Comparison of ENCODE assay signal across 9 mouse cellular contexts in the genomic region with DNA sequence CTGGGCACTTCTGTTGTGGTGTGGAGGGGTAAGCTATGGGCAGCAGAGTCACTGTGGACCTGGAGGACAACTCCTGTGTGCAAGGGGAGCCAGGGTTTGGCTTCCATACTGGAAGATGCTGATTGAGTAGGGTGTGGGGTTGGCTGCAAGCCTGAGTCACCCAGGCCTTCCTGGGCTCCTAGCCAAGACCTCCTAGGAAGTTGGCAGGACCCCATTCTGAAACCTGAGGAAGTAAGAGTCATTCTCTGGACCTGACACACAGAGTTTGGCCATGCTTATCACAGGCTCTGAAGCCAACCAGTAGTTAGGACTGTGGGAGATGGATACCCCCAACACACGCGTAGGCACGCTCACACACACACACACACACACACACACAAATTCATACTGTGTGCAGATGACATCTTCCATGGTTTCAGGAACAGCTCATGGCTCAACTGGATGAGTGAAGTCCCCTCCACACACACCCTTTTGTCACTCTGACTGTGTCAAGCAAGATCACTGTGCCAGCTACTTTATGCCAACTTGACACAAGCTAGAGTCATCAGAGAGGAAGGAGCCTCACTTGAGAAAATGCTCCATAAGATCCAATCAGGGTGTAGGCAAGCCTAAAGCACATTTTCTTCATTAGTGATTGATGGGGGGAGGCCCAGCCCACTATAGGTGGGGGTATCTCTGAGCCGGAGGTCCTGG. TPM values are rescaled to one million over a fixed set of nuclear protein-coding genes. Genes with fewer than 3 reads are reported as not detected.
A peak's percentile ranks its signal among the peaks of the same experiment; 100 is the strongest.
DNase-seq lines count a peak whose midpoint lies in the region; ATAC-seq and TF ChIP-seq lines count a peak whose summit lies in the region.
"Had no signal": no experiment of that assay in that cellular context is flagged by ENCODE, and none has a peak within 500 bp of the region (broad histone marks: within the 10 kb centered on the region; RNA-seq: fewer than 3 reads in every experiment).

No protein-coding gene starts in this region.

- H3K4me1 ChIP-seq in hindbrain, embryonic 15.5 days (replicated peaks), result no peaks in the 10 kb centered on the region
- H3K4me1 ChIP-seq in hindbrain, embryonic 10.5 days (replicated peaks), result no peaks in the 10 kb centered on the region
- H3K4me1 ChIP-seq in embryonic facial prominence, embryonic 14.5 days (ENCODE audit: control insufficient read depth, insufficient read depth, low read length), result no peaks in the 10 kb centered on the region
- H3K4me1 ChIP-seq in stomach, postnatal 0 days (replicated peaks; ENCODE audit: control insufficient read depth, insufficient read depth), result 0 out of 2 replicates have a peak, but pooled peaks cover 2% of the 10 kb centered on the region
- no peaks in the 10 kb centered on the region for H3K4me1 ChIP-seq in forebrain, embryonic 10.5 days
- H3K4me1 ChIP-seq in midbrain, embryonic 10.5 days, result peaks cover under 1% of the 10 kb centered on the region; the same call in 1 of the 2 replicates

- 0 out of 2 replicates have a peak, but pooled peaks cover 3% of the 10 kb centered on the region for H3K27me3 ChIP-seq in hindbrain, embryonic 15.5 days
- H3K27me3 ChIP-seq in hindbrain, embryonic 10.5 days (ENCODE audit: insufficient read depth, poor library complexity, severe bottlenecking), result peaks cover 5% of the 10 kb centered on the region; the same call in 1 of the 2 replicates
- no peaks in the 10 kb centered on the region for H3K27me3 ChIP-seq in embryonic facial prominence, embryonic 14.5 days (replicated peaks; ENCODE audit: control insufficient read depth, insufficient read depth, low read length)
- H3K27me3 ChIP-seq in stomach, postnatal 0 days (ENCODE audit: control insufficient read depth, insufficient read depth, low read length), result no peaks in the 10 kb centered on the region
- peaks cover 9% of the 10 kb centered on the region for H3K27me3 ChIP-seq in forebrain, embryonic 10.5 days (ENCODE audit: poor library complexity, severe bottlenecking)
- peaks cover 11% of the 10 kb centered on the region for H3K27me3 ChIP-seq in midbrain, embryonic 10.5 days (ENCODE audit: low read depth, poor library complexity, severe bottlenecking)

- 87% methylated on average over 4 of the region's 4 CpGs for WGBS in hindbrain, embryonic 15.5 days
- WGBS in hindbrain, embryonic 10.5 days, result 96% methylated on average over 4 of the region's 4 CpGs
- WGBS in embryonic facial prominence, embryonic 14.5 days, result 97% methylated on average over 4 of the region's 4 CpGs
- 83% methylated on average over 4 of the region's 4 CpGs for WGBS in stomach, postnatal 0 days
- 95% methylated on average over 4 of the region's 4 CpGs for WGBS in forebrain, embryonic 10.5 days
- WGBS in midbrain, embryonic 10.5 days, result 90% methylated on average over 4 of the region's 4 CpGs

- no peaks in the 10 kb centered on the region for H3K36me3 ChIP-seq in hindbrain, embryonic 15.5 days
- H3K36me3 ChIP-seq in hindbrain, embryonic 10.5 days, result no peaks in the 10 kb centered on the region
- H3K36me3 ChIP-seq in embryonic facial prominence, embryonic 14.5 days (ENCODE audit: control insufficient read depth, insufficient read depth, low read length), result no peaks in the 10 kb centered on the region
- no peaks in the 10 kb centered on the region for H3K36me3 ChIP-seq in stomach, postnatal 0 days (ENCODE audit: control insufficient read depth, insufficient read depth, low read length)
- no peaks in the 10 kb centered on the region for H3K36me3 ChIP-seq in forebrain, embryonic 10.5 days (replicated peaks)
- no peaks in the 10 kb centered on the region for H3K36me3 ChIP-seq in midbrain, embryonic 10.5 days

- H3K9ac ChIP-seq in hindbrain, embryonic 15.5 days, result no peak overlapping the region
- H3K9ac ChIP-seq in embryonic facial prominence, embryonic 14.5 days (ENCODE audit: low read depth, low read length), result no peak overlapping the region
- no peak overlapping the region for H3K9ac ChIP-seq in stomach, postnatal 0 days (ENCODE audit: low read length)

- no peak for TF ChIP-seq EP300 in stomach, postnatal 0 days (optimal IDR thresholded peaks at IDR 0.05)

- no peak for TF ChIP-seq CTCF in stomach, postnatal 0 days (IDR thresholded peaks at IDR 0.05; ENCODE audit: low read depth)

- H3K4me2 ChIP-seq in hindbrain, embryonic 15.5 days, result no peak overlapping the region
- H3K4me2 ChIP-seq in embryonic facial prominence, embryonic 14.5 days (ENCODE audit: low read depth, low read length), result no peak overlapping the region
- H3K4me2 ChIP-seq in stomach, postnatal 0 days (replicated peaks; ENCODE audit: low read depth), result no peak overlapping the region

- no peak for DNase-seq in hindbrain, embryonic 10.5 days (ENCODE audit: low spot score)
- DNase-seq in MN1 (ENCODE audit: low spot score), result peak; percentile 75
- DNase-seq in embryonic facial prominence, embryonic 14.5 days (ENCODE audit: low spot score), result peak; percentile 64
- peak; percentile 77 for DNase-seq in kidney, postnatal 10 days
- peak; percentile 65 for DNase-seq in stomach, postnatal 0 days (ENCODE audit: low spot score)
- DNase-seq in forebrain, embryonic 10.5 days (ENCODE audit: extremely low spot score, low spot score), result no peak
- DNase-seq in midbrain, embryonic 10.5 days (ENCODE audit: low spot score), result no peak

- H3K4me3 ChIP-seq in hindbrain, embryonic 15.5 days, result no peak overlapping the region
- no peak overlapping the region for H3K4me3 ChIP-seq in hindbrain, embryonic 10.5 days
- no peak overlapping the region for H3K4me3 ChIP-seq in embryonic facial prominence, embryonic 14.5 days (ENCODE audit: low read depth, low read length)
- no peak overlapping the region for H3K4me3 ChIP-seq in stomach, postnatal 0 days (ENCODE audit: low read depth, low read length)
- no peak overlapping the region for H3K4me3 ChIP-seq in forebrain, embryonic 10.5 days
- H3K4me3 ChIP-seq in midbrain, embryonic 10.5 days, result no peak overlapping the region

- no peak overlapping the region for H3K27ac ChIP-seq in hindbrain, embryonic 15.5 days (replicated peaks)
- no peak overlapping the region for H3K27ac ChIP-seq in hindbrain, embryonic 10.5 days
- no peak overlapping the region for H3K27ac ChIP-seq in embryonic facial prominence, embryonic 14.5 days (replicated peaks; ENCODE audit: low read depth, low read length)
- H3K27ac ChIP-seq in stomach, postnatal 0 days (replicated peaks), result no peak overlapping the region
- no peak overlapping the region for H3K27ac ChIP-seq in forebrain, embryonic 10.5 days
- H3K27ac ChIP-seq in midbrain, embryonic 10.5 days (replicated peaks), result no peak overlapping the region

- ATAC-seq in hindbrain, embryonic 15.5 days (ENCODE audit: low FRiP score, low read depth), result 0 out of 2 replicates have a peak, but pooled peaks have one; percentile 16
- ATAC-seq in embryonic facial prominence, embryonic 14.5 days (ENCODE audit: low read depth), result peak; percentile 50; the same call in 1 of the 2 replicates
- ATAC-seq in stomach, postnatal 0 days (ENCODE audit: low FRiP score, low TSS enrichment), result peak; percentile 43

- H3K9me3 ChIP-seq in hindbrain, embryonic 15.5 days, result no peaks in the 10 kb centered on the region
- H3K9me3 ChIP-seq in hindbrain, embryonic 10.5 days, result peaks cover 3% of the 10 kb centered on the region; the same call in 1 of the 2 replicates
- H3K9me3 ChIP-seq in embryonic facial prominence, embryonic 14.5 days (ENCODE audit: control insufficient read depth, low read length), result no peaks in the 10 kb centered on the region; the same call in 1 of the 2 replicates
- no peaks in the 10 kb centered on the region for H3K9me3 ChIP-seq in stomach, postnatal 0 days (ENCODE audit: control insufficient read depth, low read length)
- H3K9me3 ChIP-seq in forebrain, embryonic 10.5 days, result peaks cover 8% of the 10 kb centered on the region; the same call in 1 of the 2 replicates
- H3K9me3 ChIP-seq in midbrain, embryonic 10.5 days (replicated peaks), result peaks cover 6% of the 10 kb centered on the region; the same call in 1 of the 2 replicates

RNA-seq across cellular contexts. Expression of a gene that starts 5.5 kb away (rescaled TPM):
- polyA plus RNA-seq in hindbrain, embryonic 15.5 days (2015; fragmentation: Nextera tagmentation; extraction: Ambion mirVana), result not detected in 2 replicates
- not detected in 2 replicates for polyA plus RNA-seq in hindbrain, embryonic 10.5 days (2016; fragmentation: Nextera tagmentation; extraction: Ambion mirVana)
- not detected in 2 replicates for polyA plus RNA-seq in embryonic facial prominence, embryonic 14.5 days (2014; fragmentation: Nextera tagmentation; extraction: Ambion mirVana)
- polyA plus RNA-seq in stomach, postnatal 0 days (2015; fragmentation: Nextera tagmentation; extraction: Ambion mirVana), result not detected in 2 replicates
- polyA plus RNA-seq in forebrain, embryonic 10.5 days (2016; fragmentation: Nextera tagmentation; extraction: Ambion mirVana), result not detected in 2 replicates
- polyA plus RNA-seq in midbrain, embryonic 10.5 days (2016; fragmentation: Nextera tagmentation; extraction: Ambion mirVana), result not detected in 2 replicates
- polyA plus RNA-seq: liver, embryonic 16.5 days had no signal

RNA-seq across cellular contexts. Expression of a gene that starts 9.4 kb away (rescaled TPM):
- 6.6 and 6.8 TPM in 2 replicates for polyA plus RNA-seq in hindbrain, embryonic 15.5 days (2015; fragmentation: Nextera tagmentation; extraction: Ambion mirVana)
- polyA plus RNA-seq in hindbrain, embryonic 10.5 days (2016; fragmentation: Nextera tagmentation; extraction: Ambion mirVana), result 7.9 and 8.5 TPM in 2 replicates
- polyA plus RNA-seq in embryonic facial prominence, embryonic 14.5 days (2014; fragmentation: Nextera tagmentation; extraction: Ambion mirVana), result 9.7 and 12.9 TPM in 2 replicates
- 77.4 and 81.0 TPM in 2 replicates for polyA plus RNA-seq in stomach, postnatal 0 days (2015; fragmentation: Nextera tagmentation; extraction: Ambion mirVana)
- polyA plus RNA-seq in forebrain, embryonic 10.5 days (2016; fragmentation: Nextera tagmentation; extraction: Ambion mirVana), result 7.3 and 8.3 TPM in 2 replicates
- polyA plus RNA-seq in midbrain, embryonic 10.5 days (2016; fragmentation: Nextera tagmentation; extraction: Ambion mirVana), result 7.6 and 8.3 TPM in 2 replicates

RNA-seq across cellular contexts. Expression of a gene that starts 29.4 kb away (rescaled TPM):
- polyA plus RNA-seq in hindbrain, embryonic 15.5 days (2015; fragmentation: Nextera tagmentation; extraction: Ambion mirVana), result 14.8 and 15.4 TPM in 2 replicates
- polyA plus RNA-seq in hindbrain, embryonic 10.5 days (2016; fragmentation: Nextera tagmentation; extraction: Ambion mirVana), result 3.8 and 4.1 TPM in 2 replicates
- polyA plus RNA-seq in embryonic facial prominence, embryonic 14.5 days (2014; fragmentation: Nextera tagmentation; extraction: Ambion mirVana), result 16.0 and 18.4 TPM in 2 replicates
- polyA plus RNA-seq in stomach, postnatal 0 days (2015; fragmentation: Nextera tagmentation; extraction: Ambion mirVana), result 16.1 and 19.7 TPM in 2 replicates
- polyA plus RNA-seq in forebrain, embryonic 10.5 days (2016; fragmentation: Nextera tagmentation; extraction: Ambion mirVana), result 3.8 and 4.4 TPM in 2 replicates
- polyA plus RNA-seq in midbrain, embryonic 10.5 days (2016; fragmentation: Nextera tagmentation; extraction: Ambion mirVana), result 3.0 and 4.7 TPM in 2 replicates

RNA-seq across cellular contexts. Expression of a gene that starts 32.2 kb away (rescaled TPM):
- polyA plus RNA-seq in hindbrain, embryonic 15.5 days (2015; fragmentation: Nextera tagmentation; extraction: Ambion mirVana), result 1,663 and 1,704 TPM in 2 replicates
- 2,694 and 3,395 TPM in 2 replicates for polyA plus RNA-seq in hindbrain, embryonic 10.5 days (2016; fragmentation: Nextera tagmentation; extraction: Ambion mirVana)
- polyA plus RNA-seq in embryonic facial prominence, embryonic 14.5 days (2014; fragmentation: Nextera tagmentation; extraction: Ambion mirVana), result 1,291 and 1,408 TPM in 2 replicates
- 805 and 984 TPM in 2 replicates for polyA plus RNA-seq in stomach, postnatal 0 days (2015; fragmentation: Nextera tagmentation; extraction: Ambion mirVana)
- 3,631 and 3,763 TPM in 2 replicates for polyA plus RNA-seq in forebrain, embryonic 10.5 days (2016; fragmentation: Nextera tagmentation; extraction: Ambion mirVana)
- polyA plus RNA-seq in midbrain, embryonic 10.5 days (2016; fragmentation: Nextera tagmentation; extraction: Ambion mirVana), result 2,515 and 3,289 TPM in 2 replicates

RNA-seq across cellular contexts. Expression of a gene that starts 46.6 kb away (rescaled TPM):
- 1.2 and 1.5 TPM in 2 replicates for polyA plus RNA-seq in hindbrain, embryonic 15.5 days (2015; fragmentation: Nextera tagmentation; extraction: Ambion mirVana)
- polyA plus RNA-seq in hindbrain, embryonic 10.5 days (2016; fragmentation: Nextera tagmentation; extraction: Ambion mirVana), result 1.4 and 1.9 TPM in 2 replicates
- 19.9 and 22.5 TPM in 2 replicates for polyA plus RNA-seq in embryonic facial prominence, embryonic 14.5 days (2014; fragmentation: Nextera tagmentation; extraction: Ambion mirVana)
- 72.6 and 77.8 TPM in 2 replicates for polyA plus RNA-seq in stomach, postnatal 0 days (2015; fragmentation: Nextera tagmentation; extraction: Ambion mirVana)
- polyA plus RNA-seq in forebrain, embryonic 10.5 days (2016; fragmentation: Nextera tagmentation; extraction: Ambion mirVana), result 1.1 and 1.9 TPM in 2 replicates
- 0.97 and 1.00 TPM in 2 replicates for polyA plus RNA-seq in midbrain, embryonic 10.5 days (2016; fragmentation: Nextera tagmentation; extraction: Ambion mirVana)

Comparison
In these comparisons a context has a peak if more than half of its experiments do, and no peak if none do; other contexts are left out.
1. DNase-seq: peak in MN1 (single experiment), embryonic facial prominence, embryonic 14.5 days (single experiment), kidney, postnatal 10 days (single experiment) and stomach, postnatal 0 days (single experiment); none in hindbrain, embryonic 10.5 days (single experiment), forebrain, embryonic 10.5 days (single experiment) and midbrain, embryonic 10.5 days (single experiment).
2. Peak in every context shown above with its lines, with median percentiles within 50 percentile points of each other: ATAC-seq.